Mouse (Mus musculus): Measurements from ENCODE around the gene Cercam. TPM values are rescaled to one million over a fixed set of nuclear protein-coding genes. Genes with fewer than 3 reads are reported as not detected.

Gene Cercam
- polyA plus RNA-seq, 1 experiment from 2014 or later: 13.2 TPM

- H3K9ac ChIP-seq (replicated peaks; ENCODE audit: low read length): no peak overlapping the region; the same call in 1 of the 2 replicates
- peak; percentile 81 for DNase-seq
- no peak for ATAC-seq (ENCODE audit: low FRiP score, low TSS enrichment)
- H3K9me3 ChIP-seq (ENCODE audit: control insufficient read depth, low read length): no peaks in the 10 kb centered on the region
- no peak overlapping the region for H3K4me2 ChIP-seq (ENCODE audit: low read length)
- H3K36me3 ChIP-seq (ENCODE audit: control insufficient read depth, insufficient read depth, low read length): no peaks in the 10 kb centered on the region
- no peak overlapping the region for H3K4me3 ChIP-seq (replicated peaks; ENCODE audit: low read depth, low read length)
- H3K4me1 ChIP-seq (ENCODE audit: control insufficient read depth, insufficient read depth, low read length): peaks cover 20% of the 10 kb centered on the region
- 9% methylated on average over 5 of the region's 5 CpGs for WGBS
- no peak overlapping the region for H3K27ac ChIP-seq (replicated peaks; ENCODE audit: low read depth, low read length)
- no peaks in the 10 kb centered on the region for H3K27me3 ChIP-seq (ENCODE audit: control insufficient read depth, insufficient read depth, low read length)
Observed at GRCm38 (mm10) chr2:29858748-29859473, 10.1 kb upstream of the Cercam start.

- DNase-seq (no peak), ATAC-seq (ENCODE audit: low FRiP score, low TSS enrichment) (no peak)
- H3K36me3 ChIP-seq (ENCODE audit: control insufficient read depth, insufficient read depth, low read length): no peaks in the 10 kb centered on the region
- no peaks in the 10 kb centered on the region for H3K27me3 ChIP-seq (ENCODE audit: control insufficient read depth, insufficient read depth, low read length)
- 81% methylated on average over 4 of the region's 4 CpGs for WGBS
- peaks cover 8% of the 10 kb centered on the region for H3K4me1 ChIP-seq (ENCODE audit: control insufficient read depth, insufficient read depth, low read length)
- no peak overlapping the region for H3K4me2 ChIP-seq (ENCODE audit: low read length)
- H3K9me3 ChIP-seq (ENCODE audit: control insufficient read depth, low read length): no peaks in the 10 kb centered on the region
- no peak overlapping the region for H3K9ac ChIP-seq (replicated peaks; ENCODE audit: low read length)
- H3K4me3 ChIP-seq (replicated peaks; ENCODE audit: low read depth, low read length): no peak overlapping the region
- H3K27ac ChIP-seq (replicated peaks; ENCODE audit: low read depth, low read length): no peak overlapping the region
Observed at GRCm38 (mm10) chr2:29865125-29865524, 3.8 kb upstream of the Cercam start.

GRCm38 (mm10) chr2:29869646-29870451 lies 885 bp downstream of the Cercam start:
- H3K9ac ChIP-seq (replicated peaks; ENCODE audit: low read length): peak overlapping the region; percentile 55
- peak overlapping the region; percentile 63 for H3K4me2 ChIP-seq (ENCODE audit: low read length)
- peak overlapping the region; percentile 37 for H3K27ac ChIP-seq (replicated peaks; ENCODE audit: low read depth, low read length)
- H3K36me3 ChIP-seq (ENCODE audit: control insufficient read depth, insufficient read depth, low read length): peaks cover 5% of the 10 kb centered on the region; the same call in 1 of the 2 replicates
- H3K4me1 ChIP-seq (ENCODE audit: control insufficient read depth, insufficient read depth, low read length): peaks cover 9% of the 10 kb centered on the region
- DNase-seq (peak; percentile 37), ATAC-seq (ENCODE audit: low FRiP score, low TSS enrichment) (peak; percentile 21; the same call in 1 of the 2 replicates)
- H3K9me3 ChIP-seq (ENCODE audit: control insufficient read depth, low read length): no peaks in the 10 kb centered on the region
- peak overlapping the region; percentile 36 for H3K4me3 ChIP-seq (replicated peaks; ENCODE audit: low read depth, low read length)
- 3% methylated on average over 17 of the region's 17 CpGs for WGBS
- no peaks in the 10 kb centered on the region for H3K27me3 ChIP-seq (ENCODE audit: control insufficient read depth, insufficient read depth, low read length)

GRCm38 (mm10) chr2:29872581-29873295 lies 3.8 kb downstream of the Cercam start:
- no peaks in the 10 kb centered on the region for H3K9me3 ChIP-seq (ENCODE audit: control insufficient read depth, low read length)
- no peaks in the 10 kb centered on the region for H3K27me3 ChIP-seq (ENCODE audit: control insufficient read depth, insufficient read depth, low read length)
- DNase-seq: no peak
- no peak overlapping the region for H3K4me2 ChIP-seq (ENCODE audit: low read length)
- no peak overlapping the region for H3K9ac ChIP-seq (replicated peaks; ENCODE audit: low read length)
- H3K27ac ChIP-seq (replicated peaks; ENCODE audit: low read depth, low read length): no peak overlapping the region
- no peak overlapping the region for H3K4me3 ChIP-seq (replicated peaks; ENCODE audit: low read depth, low read length)
- peaks cover 9% of the 10 kb centered on the region for H3K4me1 ChIP-seq (ENCODE audit: control insufficient read depth, insufficient read depth, low read length)
- H3K36me3 ChIP-seq (ENCODE audit: control insufficient read depth, insufficient read depth, low read length): peaks cover 13% of the 10 kb centered on the region
- no peak for ATAC-seq (ENCODE audit: low FRiP score, low TSS enrichment)
- WGBS: 92% methylated on average over 10 of the region's 10 CpGs

- Histone ChIP-seq H3K27me3 (ENCODE audit: control insufficient read depth, insufficient read depth, low read length) (no peaks in the 10 kb centered on the region), H3K4me2 (ENCODE audit: low read length) (no peak overlapping the region), H3K9ac (replicated peaks; ENCODE audit: low read length) (no peak overlapping the region), H3K36me3 (ENCODE audit: control insufficient read depth, insufficient read depth, low read length) (peaks cover 17% of the 10 kb centered on the region), H3K27ac (replicated peaks; ENCODE audit: low read depth, low read length) (no peak overlapping the region), H3K4me3 (replicated peaks; ENCODE audit: low read depth, low read length) (no peak overlapping the region), H3K9me3 (ENCODE audit: control insufficient read depth, low read length) (no peaks in the 10 kb centered on the region), H3K4me1 (ENCODE audit: control insufficient read depth, insufficient read depth, low read length) (peaks cover 9% of the 10 kb centered on the region)
- DNase-seq (no peak), ATAC-seq (ENCODE audit: low FRiP score, low TSS enrichment) (no peak)
- 88% methylated on average over 4 of the region's 4 CpGs for WGBS
Observed at GRCm38 (mm10) chr2:29873801-29874200, 4.8 kb downstream of the Cercam start.

GRCm38 (mm10) chr2:29878061-29878460 lies 9.1 kb downstream of the Cercam start:
- 42% methylated on average over 4 of the region's 4 CpGs for WGBS
- H3K4me1 ChIP-seq (ENCODE audit: control insufficient read depth, insufficient read depth, low read length): no peaks in the 10 kb centered on the region
- no peak for ATAC-seq (ENCODE audit: low FRiP score, low TSS enrichment)
- no peaks in the 10 kb centered on the region for H3K27me3 ChIP-seq (ENCODE audit: control insufficient read depth, insufficient read depth, low read length)
- no peak overlapping the region for H3K4me3 ChIP-seq (replicated peaks; ENCODE audit: low read depth, low read length)
- H3K36me3 ChIP-seq (ENCODE audit: control insufficient read depth, insufficient read depth, low read length): peaks cover 26% of the 10 kb centered on the region
- peak; percentile 52 for DNase-seq
- no peak overlapping the region for H3K27ac ChIP-seq (replicated peaks; ENCODE audit: low read depth, low read length)
- no peak overlapping the region for H3K4me2 ChIP-seq (ENCODE audit: low read length)
- no peaks in the 10 kb centered on the region for H3K9me3 ChIP-seq (ENCODE audit: control insufficient read depth, low read length)
- H3K9ac ChIP-seq (replicated peaks; ENCODE audit: low read length): no peak overlapping the region

GRCm38 (mm10) chr2:29879191-29879590 lies 10.2 kb downstream of the Cercam start:
- Histone ChIP-seq H3K4me2 (ENCODE audit: low read length) (no peak overlapping the region), H3K9me3 (ENCODE audit: control insufficient read depth, low read length) (no peaks in the 10 kb centered on the region), H3K27ac (replicated peaks; ENCODE audit: low read depth, low read length) (no peak overlapping the region), H3K4me3 (replicated peaks; ENCODE audit: low read depth, low read length) (no peak overlapping the region), H3K36me3 (ENCODE audit: control insufficient read depth, insufficient read depth, low read length) (peaks cover 26% of the 10 kb centered on the region), H3K4me1 (ENCODE audit: control insufficient read depth, insufficient read depth, low read length) (no peaks in the 10 kb centered on the region), H3K27me3 (ENCODE audit: control insufficient read depth, insufficient read depth, low read length) (no peaks in the 10 kb centered on the region), H3K9ac (replicated peaks; ENCODE audit: low read length) (no peak overlapping the region)
- DNase-seq: no peak
- WGBS: 86% methylated on average over 8 of the region's 8 CpGs
- ATAC-seq (ENCODE audit: low FRiP score, low TSS enrichment): no peak

- no peaks in the 10 kb centered on the region for H3K4me1 ChIP-seq (ENCODE audit: control insufficient read depth, insufficient read depth, low read length)
- no peaks in the 10 kb centered on the region for H3K9me3 ChIP-seq (ENCODE audit: control insufficient read depth, low read length)
- H3K36me3 ChIP-seq (ENCODE audit: control insufficient read depth, insufficient read depth, low read length): peaks cover 26% of the 10 kb centered on the region
- WGBS: 85% methylated on average over 17 of the region's 17 CpGs
- no peak overlapping the region for H3K4me2 ChIP-seq (ENCODE audit: low read length)
- H3K27ac ChIP-seq (replicated peaks; ENCODE audit: low read depth, low read length): no peak overlapping the region
- no peaks in the 10 kb centered on the region for H3K27me3 ChIP-seq (ENCODE audit: control insufficient read depth, insufficient read depth, low read length)
- H3K4me3 ChIP-seq (replicated peaks; ENCODE audit: low read depth, low read length): no peak overlapping the region
- H3K9ac ChIP-seq (replicated peaks; ENCODE audit: low read length): no peak overlapping the region
- DNase-seq (no peak), ATAC-seq (ENCODE audit: low FRiP score, low TSS enrichment) (no peak)
Observed at GRCm38 (mm10) chr2:29879964-29880830, 11.2 kb downstream of the Cercam start.
